Mouse (Mus musculus): Measurements from ENCODE around the gene Ropn1. TPM values are rescaled to one million over a fixed set of nuclear protein-coding genes. Genes with fewer than 3 reads are reported as not detected.
"Not testable (repeated sequence)": the region's sequence is repeated elsewhere in the genome, so short reads cannot be mapped to it uniquely, and the experiment has no call there.

Ropn1 gene
- not detected in 2 replicates for polyA plus RNA-seq (2015; fragmentation: Nextera tagmentation; extraction: Ambion mirVana)

DNA sequence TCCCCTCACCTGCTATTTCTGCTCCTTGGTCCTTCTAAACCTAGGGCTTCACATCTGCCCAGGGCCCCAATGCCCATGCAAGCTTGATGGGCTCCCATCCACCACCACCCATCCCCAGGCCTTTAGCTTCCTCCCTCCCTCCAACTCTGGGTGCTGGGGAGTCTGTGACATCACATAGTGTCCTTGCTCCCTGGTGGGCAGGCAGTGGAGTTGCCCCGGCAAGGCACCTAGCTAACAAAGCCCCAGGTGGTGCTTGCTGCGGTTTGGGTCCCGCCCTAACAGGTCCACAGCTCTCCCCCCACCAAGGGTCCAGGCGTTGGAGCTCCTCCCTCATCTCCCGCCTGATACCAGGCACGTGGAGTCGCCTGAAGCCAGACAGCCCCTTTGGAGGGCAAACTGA lies at the start of gene Ropn1:
Gene Ropn1, plus strand, starts transcription at position 301 of the 400 bp plus-strand sequence.
- 74% methylated on average over 7 of the region's 7 CpGs for WGBS
- no peak within 1 kb of the TSS for H3K27ac ChIP-seq

DNA sequence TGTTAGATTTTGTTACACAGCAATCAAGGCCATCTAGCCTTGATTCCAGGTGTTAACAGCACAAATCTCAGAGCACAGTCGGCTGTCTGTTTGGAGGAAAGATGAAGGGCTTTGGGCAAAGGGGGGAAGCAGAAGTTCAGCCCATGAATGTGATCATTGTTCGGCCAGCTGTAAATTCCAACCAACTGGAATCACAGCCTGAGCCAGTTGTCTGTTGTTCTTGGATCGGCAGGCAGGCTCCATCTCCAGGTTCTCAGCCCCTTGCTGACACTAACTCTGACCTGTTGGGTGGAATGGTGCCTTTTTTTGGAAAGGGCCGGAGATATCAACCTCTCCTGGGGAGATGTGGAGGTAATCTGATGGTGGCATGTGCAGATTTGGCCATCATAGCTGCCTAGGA lies 47.8 kb upstream of the Ropn1 start:
- Histone ChIP-seq H3K27me3 (no peaks in the 10 kb centered on the region), H3K4me1 (replicated peaks) (no peaks in the 10 kb centered on the region), H3K4me3 (no peak overlapping the region), H3K27ac (no peak overlapping the region), H3K36me3 (no peaks in the 10 kb centered on the region), H3K9me3 (0 out of 2 replicates have a peak, but pooled peaks cover 6% of the 10 kb centered on the region), H3K4me2 (no peak overlapping the region), H3K9ac (no peak overlapping the region)
- WGBS: 75% methylated on average over 4 of the region's 4 CpGs
- no peak for ATAC-seq (ENCODE audit: low FRiP score)

More for the DNA sequence above, at the start of gene Ropn1:
- H3K4me1 ChIP-seq (replicated peaks): no peaks in the 10 kb centered on the region
- no peak within 1 kb of the TSS for H3K9ac ChIP-seq
- H3K36me3 ChIP-seq: no peaks in the 10 kb centered on the region
- H3K4me3 ChIP-seq: no peak within 1 kb of the TSS
- ATAC-seq (ENCODE audit: low FRiP score): no peak
- no peaks in the 10 kb centered on the region for H3K9me3 ChIP-seq
- H3K27me3 ChIP-seq: no peaks in the 10 kb centered on the region
- H3K4me2 ChIP-seq: no peak within 1 kb of the TSS

DNA sequence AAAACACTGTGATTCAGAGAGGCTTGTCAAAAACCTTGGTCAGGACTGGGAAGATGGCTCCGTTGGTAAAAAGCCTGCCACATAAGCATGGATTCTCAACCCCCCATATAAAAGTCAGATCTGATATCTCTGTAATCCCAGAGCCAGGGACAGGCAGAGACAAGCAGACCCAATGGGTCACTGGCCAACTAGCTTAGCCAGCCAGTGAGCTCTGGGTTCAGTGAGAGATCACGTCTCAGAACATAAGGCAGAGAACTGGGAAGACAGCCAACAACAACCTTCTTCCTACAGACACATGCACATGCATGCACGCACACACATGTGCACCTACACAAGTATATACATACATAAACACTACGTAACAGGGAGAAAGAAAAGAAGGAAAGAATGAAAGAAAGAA lies 46.6 kb upstream of the Ropn1 start:
- Histone ChIP-seq H3K9me3 (0 out of 2 replicates have a peak, but pooled peaks cover 6% of the 10 kb centered on the region), H3K9ac (no peak overlapping the region), H3K4me1 (replicated peaks) (no peaks in the 10 kb centered on the region), H3K4me3 (no peak overlapping the region), H3K27me3 (no peaks in the 10 kb centered on the region), H3K4me2 (no peak overlapping the region), H3K36me3 (no peaks in the 10 kb centered on the region), H3K27ac (no peak overlapping the region)
- 68% methylated on average over 4 of the region's 4 CpGs for WGBS
- ATAC-seq (ENCODE audit: low FRiP score): no peak

DNA sequence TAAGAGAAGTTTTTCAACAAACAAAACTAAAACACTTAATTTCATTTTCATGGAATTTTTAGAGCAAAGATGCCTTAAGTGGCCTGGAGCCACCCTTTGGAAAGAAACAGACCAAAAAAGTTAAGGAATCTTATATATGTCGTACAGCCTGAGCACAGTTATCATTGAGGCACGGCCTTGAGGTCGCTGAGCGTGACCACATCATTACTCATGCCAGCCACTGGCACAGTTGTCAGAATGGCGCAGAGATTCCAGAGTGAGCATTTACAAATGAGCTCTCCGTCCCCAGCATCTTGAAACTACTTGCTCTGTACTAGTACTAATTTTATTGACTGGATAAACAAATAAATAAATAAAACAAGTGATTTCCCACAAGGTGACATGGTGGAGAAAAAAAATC lies 45.9 kb upstream of the Ropn1 start:
- H3K9ac ChIP-seq: no peak overlapping the region
- no peaks in the 10 kb centered on the region for H3K27me3 ChIP-seq
- no peak overlapping the region for H3K4me3 ChIP-seq
- H3K27ac ChIP-seq: no peak overlapping the region
- no peak overlapping the region for H3K4me2 ChIP-seq
- no peaks in the 10 kb centered on the region for H3K36me3 ChIP-seq
- H3K9me3 ChIP-seq: no peaks in the 10 kb centered on the region
- no peaks in the 10 kb centered on the region for H3K4me1 ChIP-seq (replicated peaks)
- WGBS: 63% methylated on average over 6 of the region's 6 CpGs
- no peak for ATAC-seq (ENCODE audit: low FRiP score)

DNA sequence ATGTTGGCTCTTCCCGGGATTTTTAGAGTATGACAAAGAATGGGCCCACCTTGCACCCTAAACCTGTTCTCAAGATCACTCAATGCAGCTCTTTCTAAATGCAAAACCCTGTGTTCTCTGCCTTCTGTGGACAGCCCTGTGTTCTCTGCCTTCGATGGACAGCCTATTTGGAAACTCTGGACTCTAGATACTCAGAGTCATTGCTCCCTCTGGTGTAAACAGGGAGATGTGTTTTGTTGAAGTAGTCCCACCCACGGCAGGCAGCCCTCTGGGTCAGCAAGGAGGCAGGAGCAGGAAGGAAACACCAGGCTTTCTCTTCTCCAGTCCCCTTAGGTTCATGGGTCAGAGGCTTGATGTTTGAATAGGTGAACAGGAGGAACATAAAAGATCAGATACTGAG lies 44.0 kb upstream of the Ropn1 start:
- Histone ChIP-seq H3K27ac (no peak overlapping the region), H3K9ac (no peak overlapping the region), H3K9me3 (no peaks in the 10 kb centered on the region), H3K4me1 (replicated peaks) (no peaks in the 10 kb centered on the region), H3K4me3 (no peak overlapping the region), H3K27me3 (no peaks in the 10 kb centered on the region), H3K4me2 (no peak overlapping the region), H3K36me3 (no peaks in the 10 kb centered on the region)
- ATAC-seq (ENCODE audit: low FRiP score): no peak
- WGBS: 36% methylated on average over 3 of the region's 3 CpGs

DNA sequence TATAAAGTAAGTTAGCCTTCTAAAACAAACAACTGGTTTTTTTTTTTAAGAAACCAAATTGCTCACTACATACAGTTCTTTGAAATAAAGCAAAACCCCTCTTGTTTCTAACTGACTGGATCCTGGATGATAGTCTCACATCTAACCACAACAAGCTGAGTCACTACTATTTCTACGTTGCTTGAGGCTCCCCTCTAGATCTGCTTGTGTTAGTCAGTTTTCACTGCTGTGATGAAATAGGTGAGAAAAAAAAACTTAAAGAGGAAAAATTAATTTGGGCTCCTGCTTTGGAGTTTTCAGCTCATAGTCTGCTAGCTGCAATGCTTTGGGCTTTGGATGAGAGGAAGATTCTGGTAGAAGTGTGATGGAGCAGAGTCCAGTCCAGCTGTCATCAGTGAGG lies 39.6 kb upstream of the Ropn1 start:
- Histone ChIP-seq H3K4me3 (no peak overlapping the region), H3K9ac (no peak overlapping the region), H3K9me3 (0 out of 2 replicates have a peak, but pooled peaks cover 3% of the 10 kb centered on the region), H3K4me1 (replicated peaks) (no peaks in the 10 kb centered on the region), H3K27ac (no peak overlapping the region), H3K27me3 (no peaks in the 10 kb centered on the region), H3K4me2 (no peak overlapping the region), H3K36me3 (no peaks in the 10 kb centered on the region)
- no peak for ATAC-seq (ENCODE audit: low FRiP score)
- 83% methylated on average over 1 of the region's 1 CpGs for WGBS

DNA sequence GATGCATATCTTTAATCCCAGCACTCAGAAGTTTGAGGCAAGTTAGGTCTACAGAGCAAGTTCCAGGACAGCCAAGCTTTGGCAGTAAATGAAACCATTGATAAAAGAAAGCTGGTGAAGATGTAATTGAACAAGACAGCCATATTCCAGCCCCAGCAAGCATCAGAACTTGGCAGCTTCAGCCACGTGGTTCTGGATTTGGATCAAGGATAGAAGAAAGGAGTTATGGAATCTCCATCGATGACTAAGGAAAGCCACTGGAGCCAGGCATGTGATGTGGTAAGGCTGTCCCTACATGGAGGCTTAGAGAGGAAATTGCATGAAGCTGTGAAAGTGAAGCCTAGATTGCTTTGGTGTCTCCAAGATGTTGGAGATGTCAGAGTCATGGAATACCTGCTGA lies 35.7 kb upstream of the Ropn1 start:
- H3K4me2 ChIP-seq: no peak overlapping the region
- no peak overlapping the region for H3K27ac ChIP-seq
- ATAC-seq (ENCODE audit: low FRiP score): no peak
- H3K9me3 ChIP-seq: 0 out of 2 replicates have a peak, but pooled peaks cover 3% of the 10 kb centered on the region
- no peaks in the 10 kb centered on the region for H3K4me1 ChIP-seq (replicated peaks)
- 80% methylated on average over 2 of the region's 2 CpGs for WGBS
- H3K27me3 ChIP-seq: no peaks in the 10 kb centered on the region
- H3K36me3 ChIP-seq: no peaks in the 10 kb centered on the region
- H3K9ac ChIP-seq: no peak overlapping the region
- no peak overlapping the region for H3K4me3 ChIP-seq

DNA sequence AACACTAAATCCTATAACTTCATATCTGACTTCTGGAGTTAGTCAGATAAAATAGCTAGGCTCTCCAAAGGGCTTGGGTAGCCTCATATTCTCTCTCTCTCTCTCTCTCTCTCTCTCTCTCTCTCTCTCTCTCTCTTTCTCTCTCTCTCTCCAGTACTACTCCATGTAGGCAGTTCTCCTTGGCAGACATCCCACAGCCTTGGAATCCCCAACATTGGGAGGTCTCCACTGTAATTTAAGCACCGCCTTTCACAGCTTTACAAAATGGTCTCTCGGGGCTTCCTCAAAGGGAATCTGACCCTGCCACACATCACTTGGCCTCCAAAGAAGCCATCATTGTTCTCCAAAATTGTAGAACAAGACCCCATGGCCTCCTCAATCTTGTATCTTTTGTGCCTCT lies 22.1 kb upstream of the Ropn1 start:
- Histone ChIP-seq H3K27ac (no peak overlapping the region), H3K36me3 (no peaks in the 10 kb centered on the region), H3K9ac (no peak overlapping the region), H3K4me1 (replicated peaks) (no peaks in the 10 kb centered on the region), H3K27me3 (no peaks in the 10 kb centered on the region), H3K4me3 (no peak overlapping the region), H3K9me3 (no peaks in the 10 kb centered on the region), H3K4me2 (no peak overlapping the region)
- 54% methylated on average over 2 of the region's 2 CpGs for WGBS
- no peak for ATAC-seq (ENCODE audit: low FRiP score)

DNA sequence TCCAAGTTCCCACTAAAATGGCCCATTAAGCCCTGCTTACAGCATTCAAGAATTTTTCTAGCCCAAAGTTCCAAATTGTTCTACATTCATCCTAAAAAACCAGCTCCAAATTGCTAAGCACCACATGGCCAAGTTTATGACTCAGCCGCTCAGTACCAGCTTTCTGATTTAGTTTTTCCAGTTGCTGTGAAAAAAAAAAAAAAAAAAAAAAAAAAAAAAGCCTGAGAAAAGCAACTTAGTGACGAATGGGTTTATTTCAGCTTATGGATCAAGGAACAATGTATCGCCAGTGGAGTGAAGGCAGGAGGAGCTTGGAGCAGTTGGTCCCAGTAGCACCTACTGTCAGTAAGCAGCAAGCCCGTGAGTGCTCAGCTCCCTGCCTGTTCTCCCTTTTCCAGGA lies 21.3 kb upstream of the Ropn1 start:
- WGBS: 80% methylated on average over 4 of the region's 4 CpGs
- no peaks in the 10 kb centered on the region for H3K36me3 ChIP-seq
- H3K27me3 ChIP-seq: no peaks in the 10 kb centered on the region
- H3K4me2 ChIP-seq: no peak overlapping the region
- no peak overlapping the region for H3K27ac ChIP-seq
- no peak for ATAC-seq (ENCODE audit: low FRiP score)
- H3K9ac ChIP-seq: no peak overlapping the region
- no peaks in the 10 kb centered on the region for H3K4me1 ChIP-seq (replicated peaks)
- no peaks in the 10 kb centered on the region for H3K9me3 ChIP-seq
- no peak overlapping the region for H3K4me3 ChIP-seq

DNA sequence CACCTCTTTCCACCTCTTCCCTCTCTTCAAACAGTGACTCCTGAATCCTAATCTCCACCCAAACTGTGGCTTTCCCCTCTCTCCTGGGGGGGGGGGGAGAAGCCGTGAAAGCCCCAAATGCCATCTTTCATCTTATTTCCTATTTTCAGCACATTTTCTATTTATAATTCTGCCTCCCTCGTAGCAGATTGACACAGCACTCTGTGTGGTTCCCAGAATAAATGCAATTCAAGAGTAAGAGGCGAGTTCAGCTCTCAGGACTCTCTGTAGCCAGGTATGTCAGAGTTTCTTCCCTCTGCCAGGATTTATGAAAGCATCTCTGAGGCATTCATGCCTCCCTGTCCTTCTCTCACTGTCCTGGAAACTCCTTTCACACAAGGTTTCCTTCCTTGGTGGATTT lies 14.2 kb upstream of the Ropn1 start:
- H3K9ac ChIP-seq: no peak overlapping the region
- no peaks in the 10 kb centered on the region for H3K36me3 ChIP-seq
- no peak overlapping the region for H3K27ac ChIP-seq
- ATAC-seq (ENCODE audit: low FRiP score): no peak
- 83% methylated on average over 3 of the region's 3 CpGs for WGBS
- no peak overlapping the region for H3K4me3 ChIP-seq
- H3K4me1 ChIP-seq (replicated peaks): no peaks in the 10 kb centered on the region; the same call in 1 of the 2 replicates
- no peaks in the 10 kb centered on the region for H3K9me3 ChIP-seq
- no peak overlapping the region for H3K4me2 ChIP-seq
- no peaks in the 10 kb centered on the region for H3K27me3 ChIP-seq

DNA sequence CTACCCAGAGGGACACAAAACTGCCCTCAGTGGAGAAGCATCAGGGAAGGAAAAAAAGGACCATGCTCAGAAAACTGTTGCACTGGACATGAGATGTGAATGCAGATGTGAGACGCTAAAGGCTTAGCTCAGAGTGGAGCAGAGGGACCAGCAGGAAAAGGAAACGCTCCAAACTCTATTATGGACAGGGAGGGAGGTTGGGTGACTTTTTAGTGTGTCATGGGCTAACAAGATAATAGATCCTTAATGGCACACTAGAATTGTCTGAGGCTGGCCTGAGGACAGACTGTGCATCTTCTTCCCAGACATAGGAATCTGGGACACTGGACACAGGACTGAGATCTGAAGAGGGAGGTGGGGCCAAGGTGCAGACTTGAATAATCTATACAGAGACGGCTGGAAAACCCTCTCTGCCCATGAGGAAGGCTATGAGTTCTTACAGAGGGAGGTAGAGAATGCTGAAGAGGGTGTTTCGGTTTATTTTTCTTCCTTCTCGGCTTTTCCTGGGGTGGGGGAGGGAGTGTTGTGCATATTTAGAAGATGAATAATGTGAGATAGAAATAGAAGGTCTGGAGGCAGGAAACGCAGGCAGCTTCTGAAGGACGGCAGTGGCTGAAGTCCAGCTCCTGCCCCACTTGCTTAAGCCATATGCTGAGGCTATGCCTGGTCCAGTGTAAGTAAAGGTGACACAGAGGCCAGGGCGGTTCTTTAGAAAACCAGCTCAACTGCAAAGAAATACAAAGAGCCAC lies 6.0 kb upstream of the Ropn1 start:
- H3K9me3 ChIP-seq: no peaks in the 10 kb centered on the region
- 74% methylated on average over 8 of the region's 8 CpGs for whole genome bisulfite sequencing

DNA sequence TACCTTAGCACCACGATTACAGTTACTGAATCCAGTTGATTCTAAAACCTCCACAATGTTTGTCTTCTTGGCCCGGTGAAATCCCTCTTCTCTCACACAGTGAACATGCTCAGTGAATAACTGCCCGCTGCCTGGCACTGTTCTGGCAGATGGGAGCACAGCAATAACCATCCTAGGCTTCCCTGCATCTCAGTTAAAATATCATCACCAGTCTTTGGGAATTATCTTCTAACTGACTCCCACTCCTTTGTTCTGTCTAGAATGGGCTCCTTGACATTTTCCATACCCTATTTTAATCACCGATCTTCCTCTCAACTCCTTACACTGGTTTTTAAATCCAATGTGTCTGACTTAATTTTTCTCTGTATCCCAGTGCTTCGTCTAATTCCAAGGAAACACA lies 3.3 kb downstream of the Ropn1 start:
- H3K27me3 ChIP-seq: 0 out of 2 replicates have a peak, but pooled peaks cover 3% of the 10 kb centered on the region
- H3K9ac ChIP-seq: no peak overlapping the region
- H3K4me3 ChIP-seq: no peak overlapping the region
- no peak overlapping the region for H3K4me2 ChIP-seq
- 95% methylated on average over 5 of the region's 5 CpGs for WGBS
- ATAC-seq (ENCODE audit: low FRiP score): no peak
- no peaks in the 10 kb centered on the region for H3K36me3 ChIP-seq
- no peak overlapping the region for H3K27ac ChIP-seq
- H3K4me1 ChIP-seq (replicated peaks): peaks cover 3% of the 10 kb centered on the region
- no peaks in the 10 kb centered on the region for H3K9me3 ChIP-seq

More for the DNA sequence above, 6.0 kb upstream of the Ropn1 start:
- H3K36me3 ChIP-seq: no peaks in the 10 kb centered on the region
- H3K27ac ChIP-seq: no peak overlapping the region
- no peak overlapping the region for H3K4me3 ChIP-seq
- no peaks in the 10 kb centered on the region; the same call in 1 of the 2 replicates for H3K4me1 ChIP-seq (replicated peaks)
- ATAC-seq (ENCODE audit: low FRiP score): no peak
- no peak overlapping the region for H3K4me2 ChIP-seq
- no peaks in the 10 kb centered on the region for H3K27me3 ChIP-seq
- H3K9ac ChIP-seq: no peak overlapping the region

DNA sequence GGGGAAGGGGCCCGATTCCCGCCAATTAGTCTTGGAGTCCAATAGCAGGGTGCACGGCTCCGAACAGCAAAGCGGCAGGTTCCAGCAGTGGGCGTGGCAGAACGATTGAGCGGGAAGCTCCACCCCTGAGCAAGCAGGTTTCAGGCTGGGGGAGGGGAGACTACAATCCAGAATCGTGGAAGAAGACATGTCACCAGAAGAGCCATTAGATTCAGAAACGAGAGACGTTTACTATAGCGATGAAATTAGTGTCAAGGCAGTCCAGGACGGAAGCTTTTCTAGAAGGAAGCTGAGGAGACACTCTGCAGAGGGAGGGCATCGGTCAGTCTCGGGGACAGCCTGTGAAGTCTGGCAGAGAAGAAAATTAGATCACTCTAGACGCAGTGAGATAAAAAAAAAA lies 7.8 kb downstream of the Ropn1 start:
- H3K9me3 ChIP-seq; H3K27me3 ChIP-seq; H3K4me1 ChIP-seq (replicated peaks); H3K36me3 ChIP-seq; ATAC-seq (ENCODE audit: low FRiP score); H3K27ac ChIP-seq: not testable (repeated sequence)
- Histone ChIP-seq H3K9ac (peak overlapping the region; percentile 55; the same call in 1 of the 2 replicates), H3K4me2 (peak overlapping the region; percentile 57), H3K4me3 (peak overlapping the region; percentile 39)
- WGBS: 4% methylated on average over 16 of the region's 16 CpGs
